Mouse (Mus musculus) gastrocnemius, adult 18-20 months (tissue): ENCODE data around the gene Vmn2r9. TPM values are rescaled to one million over a fixed set of nuclear protein-coding genes. Genes with fewer than 3 reads are reported as not detected.
"Not testable (repeated sequence)": the region's sequence is repeated elsewhere in the genome, so short reads cannot be mapped to it uniquely, and the experiment has no call there.

ENCODE experiments used
- DNase-seq: peaks from one replicate; pipeline ENCODE4 v3.0.0; 2021; ENCODE audit warnings: low spot score
- long read RNA-seq, 2 experiments: library from polyadenylated mRNA; stranded (forward); transcript quantifications; one replicate each; pipeline ENCODE4 v2.0.0; 2021
- total RNA-seq, 2 experiments: library from RNA; stranded (reverse); gene quantifications; 2 replicates each; pipeline ENCODE4 v1.2.3; 2021

The Vmn2r9 gene
- total RNA-seq, result not detected
- long read RNA-seq, experiment 1, result 0 reads
- long read RNA-seq, experiment 2, result 0 reads

DNA sequence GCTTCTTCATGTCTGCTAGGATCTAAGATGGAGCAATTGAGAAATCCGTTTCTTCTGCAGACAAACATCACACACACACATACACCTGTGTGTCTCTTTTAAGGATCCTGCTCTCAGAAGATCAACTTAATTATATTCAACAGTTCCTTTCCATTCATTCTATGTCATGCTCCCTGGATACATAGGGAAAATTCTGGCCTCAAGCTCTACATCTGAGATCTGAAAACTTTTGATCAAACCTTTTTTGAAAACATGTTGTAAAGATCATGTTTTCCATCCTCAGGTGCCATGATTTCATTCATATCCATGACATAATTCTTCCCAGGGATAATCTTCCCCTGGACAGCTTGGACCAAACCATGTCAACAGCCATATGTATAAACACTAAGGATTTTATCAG lies at the start of gene Vmn2r9:
Gene Vmn2r9, minus strand, starts transcription at position 101 of the 400 bp plus-strand sequence.
- DNase-seq, result not testable (repeated sequence)

DNA sequence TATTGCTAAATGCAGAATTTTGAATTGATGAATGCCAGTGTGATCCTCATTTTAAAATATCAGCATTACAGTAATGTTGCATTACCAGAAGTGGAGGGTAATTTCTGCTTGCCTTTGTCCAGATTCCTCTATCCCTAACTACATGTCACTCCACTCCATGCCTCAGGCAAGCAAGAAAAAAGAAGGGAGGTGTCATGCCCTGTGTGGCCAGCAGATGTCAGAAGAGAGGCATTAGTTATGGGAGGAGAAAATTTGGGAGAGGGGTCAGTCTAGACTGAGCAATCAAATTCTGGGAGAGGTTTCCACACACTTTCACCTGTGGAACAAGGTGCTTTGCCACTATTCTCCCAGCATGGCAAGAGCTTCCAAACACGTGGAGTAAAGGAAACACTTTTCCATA lies 14.3 kb upstream of the Vmn2r9 start:
- DNase-seq, result not testable (repeated sequence)

- DNase-seq, result no peak
Measured at GRCm38 (mm10) chr5:108849466-108849865, 2.9 kb downstream of the Vmn2r9 start.

GRCm38 (mm10) chr5:108836156-108836555 lies 16.2 kb downstream of the Vmn2r9 start:
- DNase-seq, result no peak

DNA sequence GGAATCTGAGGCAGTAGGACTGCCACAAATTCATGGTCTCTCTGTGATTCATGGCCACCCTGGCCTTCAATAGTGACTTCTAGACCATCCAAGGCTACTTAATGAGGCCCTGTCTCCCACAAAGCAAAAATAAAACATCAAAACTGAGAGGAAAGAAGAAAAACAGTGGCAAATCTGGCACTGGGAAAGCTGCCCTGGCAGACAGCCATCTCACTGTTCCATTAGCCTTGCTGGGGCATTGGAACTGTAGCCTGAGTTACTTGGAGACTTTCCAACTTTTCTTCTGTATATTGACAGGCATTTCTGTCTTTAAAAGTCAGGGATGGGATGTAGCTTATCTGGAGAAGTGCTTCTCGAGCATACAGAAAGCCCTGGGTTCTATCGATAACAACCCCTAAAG lies 29.1 kb downstream of the Vmn2r9 start:
- no peak for DNase-seq

DNA sequence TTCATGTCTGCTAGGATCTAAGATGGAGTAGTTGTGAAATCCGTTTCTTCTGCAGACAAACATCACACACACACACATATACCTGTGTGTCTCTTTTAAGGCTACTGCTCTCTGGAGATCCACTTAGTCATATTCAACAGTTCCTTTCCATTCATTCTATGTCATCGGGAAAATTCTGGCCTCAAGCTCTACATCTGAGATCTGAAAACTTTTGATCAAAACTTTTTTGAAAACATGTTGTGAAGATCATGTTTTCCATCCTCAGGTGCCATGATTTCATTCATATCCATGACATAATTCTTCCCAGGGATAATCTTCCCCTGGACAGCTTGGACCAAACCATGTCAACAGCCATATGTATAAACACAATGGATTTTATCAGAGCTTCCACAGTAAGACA lies 43.7 kb downstream of the Vmn2r9 start, which contains the start of gene Vmn2r8:
Gene Vmn2r8, minus strand, starts transcription at position 101 of the 400 bp plus-strand sequence.
- not testable (repeated sequence) for DNase-seq

DNA sequence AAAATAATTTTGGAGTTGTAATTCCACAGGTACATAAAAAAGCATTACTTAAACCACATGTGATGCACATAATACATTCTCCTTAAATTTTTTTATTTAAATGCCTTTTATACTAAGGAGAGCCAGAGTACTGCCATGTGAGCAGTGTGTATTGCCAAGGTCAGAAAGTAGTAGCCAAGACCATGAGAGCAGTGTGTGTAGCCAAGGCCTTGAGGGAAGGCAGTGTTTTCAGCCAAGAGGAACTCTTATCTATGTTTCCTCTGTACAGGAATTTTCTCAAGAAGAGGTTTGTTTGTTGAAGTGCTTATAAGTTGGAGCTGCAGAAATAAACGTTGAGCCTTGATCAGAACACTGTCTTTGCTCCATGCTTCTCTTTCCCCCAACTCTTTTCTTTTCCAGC lies 48.8 kb downstream of the Vmn2r9 start:
- no peak for DNase-seq

GRCm38 (mm10) chr5:108795263-108795662 lies 57.1 kb downstream of the Vmn2r9 start, which contains the start of gene Tmed11:
TSS of gene Tmed11 (minus strand) at chr5:108795363.
- DNase-seq, result not testable (repeated sequence)

DNA sequence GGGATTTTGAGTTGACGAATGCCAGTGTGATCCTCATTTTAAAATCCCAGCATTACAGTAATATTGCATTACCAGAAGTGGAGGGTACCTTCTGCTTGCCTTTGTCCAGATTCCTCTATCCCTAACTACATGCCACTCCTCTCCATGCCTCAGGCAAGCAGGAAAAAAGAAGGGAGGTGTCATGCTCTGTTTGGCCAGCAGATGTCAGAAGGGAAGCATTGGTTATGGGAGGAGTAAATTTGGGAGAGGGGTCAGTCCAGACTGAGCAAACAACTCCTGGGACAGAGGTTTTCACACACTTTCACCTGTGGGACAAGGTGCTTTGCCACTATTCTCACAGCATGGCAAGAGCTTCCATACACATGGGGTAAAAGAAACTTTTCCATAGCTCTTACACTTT lies 62.0 kb downstream of the Vmn2r9 start:
- not testable (repeated sequence) for DNase-seq

Other genes with a start within 250 kb of the Vmn2r9 start
- 10 to 100 TPM; 10.9 to 11.9 TPM for gene Gak, start 222.8 kb downstream of the Vmn2r9 start, total RNA-seq
- 10 to 100 TPM in 1 of 2 experiments, 1 to 10 TPM in 1; 7.6 to 10.7 TPM for gene Tmem175, start 222.8 kb downstream of the Vmn2r9 start, total RNA-seq
- gene Idua, start 192.3 kb downstream of the Vmn2r9 start, total RNA-seq, result 1 to 10 TPM; 8.2 to 10.0 TPM
- 1 to 10 TPM; 2.4 to 3.9 TPM for gene Dgkq, start 182.9 kb downstream of the Vmn2r9 start, total RNA-seq
- under 1 TPM in 1 of 2 experiments, not detected in 1; 0.12 TPM for gene Slc26a1, start 177.0 kb downstream of the Vmn2r9 start, total RNA-seq
- 10 to 100 TPM; 23.3 to 29.9 TPM for gene Fgfrl1, start 160.2 kb downstream of the Vmn2r9 start, total RNA-seq
- not detected for gene Rnf212, start 77.6 kb downstream of the Vmn2r9 start, total RNA-seq
- gene Tmed11, start 57.2 kb downstream of the Vmn2r9 start, total RNA-seq, result not detected
- not detected for gene Vmn2r8, start 43.8 kb downstream of the Vmn2r9 start, total RNA-seq
- gene Vmn2r10, start 153.9 kb upstream of the Vmn2r9 start, total RNA-seq, result not detected
- not detected for gene Vmn2r11, start 207.0 kb upstream of the Vmn2r9 start, total RNA-seq
- not detected for gene Vmn2r12, start 245.3 kb upstream of the Vmn2r9 start, total RNA-seq